Mouse (Mus musculus): ENCODE measurements around the gene Timd2. TPM values are rescaled to one million over a fixed set of nuclear protein-coding genes. Genes with fewer than 3 reads are reported as not detected.
"Not testable (repeated sequence)": the region's sequence is repeated elsewhere in the genome, so short reads cannot be mapped to it uniquely, and the experiment has no call there.

Gene Timd2
- total and polyA plus RNA-seq, 2 experiments, result 119 to 134 TPM

GRCm38 (mm10) chr11:46740886-46741285 is 34.0 kb upstream of the Timd2 start:
- H3K79me2 ChIP-seq (ENCODE audit: control insufficient read depth, insufficient read depth, low read length), result no peaks in the 10 kb centered on the region
- no peaks in the 10 kb centered on the region for H3K36me3 ChIP-seq (ENCODE audit: control insufficient read depth, insufficient read depth, low read length)
- WGBS, result 83% methylated on average over 4 of the region's 4 CpGs
- no peak overlapping the region for H3K9ac ChIP-seq (ENCODE audit: low read depth, low read length)
- H3K27ac ChIP-seq (replicated peaks; ENCODE audit: insufficient read depth, low read depth, low read length), result no peak overlapping the region
- no peak overlapping the region for H3K4me3 ChIP-seq (ENCODE audit: insufficient read depth, low read depth, low read length)
- TF ChIP-seq POLR2A (IDR thresholded peaks at IDR 0.05; ENCODE audit: extremely low read depth, insufficient read depth, low read length), result no peak
- TF ChIP-seq CTCF (IDR thresholded peaks at IDR 0.05; ENCODE audit: low read depth, low read length), result no peak
- DNase-seq (ENCODE audit: extremely low read depth, low read depth, low spot score), result no peak
- H3K27me3 ChIP-seq (ENCODE audit: control insufficient read depth, insufficient read depth, low read length), result no peaks in the 10 kb centered on the region
- no peaks in the 10 kb centered on the region for H3K4me1 ChIP-seq (ENCODE audit: control insufficient read depth, insufficient read depth, low read length)

GRCm38 (mm10) chr11:46739501-46739900 is 32.6 kb upstream of the Timd2 start:
- Histone ChIP-seq H3K9ac (ENCODE audit: low read depth, low read length) (no peak overlapping the region), H3K4me3 (ENCODE audit: insufficient read depth, low read depth, low read length) (no peak overlapping the region), H3K27me3 (ENCODE audit: control insufficient read depth, insufficient read depth, low read length) (no peaks in the 10 kb centered on the region), H3K4me1 (ENCODE audit: control insufficient read depth, insufficient read depth, low read length) (peaks cover 5% of the 10 kb centered on the region), H3K36me3 (ENCODE audit: control insufficient read depth, insufficient read depth, low read length) (no peaks in the 10 kb centered on the region), H3K27ac (replicated peaks; ENCODE audit: insufficient read depth, low read depth, low read length) (no peak overlapping the region), H3K79me2 (ENCODE audit: control insufficient read depth, insufficient read depth, low read length) (no peaks in the 10 kb centered on the region)
- no peak for DNase-seq (ENCODE audit: extremely low read depth, low read depth, low spot score)
- WGBS, result 86% methylated on average over 4 of the region's 4 CpGs
- TF ChIP-seq CTCF (IDR thresholded peaks at IDR 0.05; ENCODE audit: low read depth, low read length) (no peak), POLR2A (IDR thresholded peaks at IDR 0.05; ENCODE audit: extremely low read depth, insufficient read depth, low read length) (no peak)

- not testable (repeated sequence) for H3K36me3 ChIP-seq (ENCODE audit: control insufficient read depth, insufficient read depth, low read length); H3K4me1 ChIP-seq (ENCODE audit: control insufficient read depth, insufficient read depth, low read length); H3K9ac ChIP-seq (ENCODE audit: low read depth, low read length); H3K27me3 ChIP-seq (ENCODE audit: control insufficient read depth, insufficient read depth, low read length); DNase-seq (ENCODE audit: extremely low read depth, low read depth, low spot score); H3K27ac ChIP-seq (replicated peaks; ENCODE audit: insufficient read depth, low read depth, low read length); H3K79me2 ChIP-seq (ENCODE audit: control insufficient read depth, insufficient read depth, low read length); H3K4me3 ChIP-seq (ENCODE audit: insufficient read depth, low read depth, low read length)
- WGBS, result 84% methylated on average over 1 of the region's 1 CpGs
These were observed 28.2 kb upstream of the Timd2 start, which contains the start of gene Havcr1 for GRCm38 (mm10) chr11:46735076-46735475. Havcr1 (plus strand) TSS chr11:46735080.

GRCm38 (mm10) chr11:46734617-46735016 is 27.8 kb upstream of the Timd2 start:
- peak; percentile 51 for DNase-seq (ENCODE audit: extremely low read depth, low read depth, low spot score)
- Histone ChIP-seq H3K9ac (ENCODE audit: low read depth, low read length) (no peak overlapping the region), H3K27me3 (ENCODE audit: control insufficient read depth, insufficient read depth, low read length) (no peaks in the 10 kb centered on the region), H3K36me3 (ENCODE audit: control insufficient read depth, insufficient read depth, low read length) (no peaks in the 10 kb centered on the region), H3K27ac (replicated peaks; ENCODE audit: insufficient read depth, low read depth, low read length) (no peak overlapping the region), H3K4me1 (ENCODE audit: control insufficient read depth, insufficient read depth, low read length) (peaks cover 5% of the 10 kb centered on the region), H3K79me2 (ENCODE audit: control insufficient read depth, insufficient read depth, low read length) (no peaks in the 10 kb centered on the region), H3K4me3 (ENCODE audit: insufficient read depth, low read depth, low read length) (no peak overlapping the region)
- WGBS, result 6% methylated on average over 1 of the region's 1 CpGs
- TF ChIP-seq POLR2A (IDR thresholded peaks at IDR 0.05; ENCODE audit: extremely low read depth, insufficient read depth, low read length) (no peak), CTCF (IDR thresholded peaks at IDR 0.05; ENCODE audit: low read depth, low read length) (no peak)

- Histone ChIP-seq H3K36me3 (ENCODE audit: control insufficient read depth, insufficient read depth, low read length) (no peaks in the 10 kb centered on the region), H3K4me3 (ENCODE audit: insufficient read depth, low read depth, low read length) (no peak overlapping the region)
- peak; percentile 46 for DNase-seq (ENCODE audit: extremely low read depth, low read depth, low spot score)
These were observed 26.5 kb upstream of the Timd2 start for GRCm38 (mm10) chr11:46733242-46733789.

GRCm38 (mm10) chr11:46731541-46732070 is 24.7 kb upstream of the Timd2 start:
- peaks cover 5% of the 10 kb centered on the region for H3K4me1 ChIP-seq (ENCODE audit: control insufficient read depth, insufficient read depth, low read length)
- 82% methylated on average over 11 of the region's 11 CpGs for WGBS
- no peak for TF ChIP-seq POLR2A (IDR thresholded peaks at IDR 0.05; ENCODE audit: extremely low read depth, insufficient read depth, low read length)
- no peak for TF ChIP-seq CTCF (IDR thresholded peaks at IDR 0.05; ENCODE audit: low read depth, low read length)
- H3K4me3 ChIP-seq (ENCODE audit: insufficient read depth, low read depth, low read length), result no peak overlapping the region
- no peak for DNase-seq (ENCODE audit: extremely low read depth, low read depth, low spot score)
- H3K27ac ChIP-seq (replicated peaks; ENCODE audit: insufficient read depth, low read depth, low read length), result no peak overlapping the region
- no peaks in the 10 kb centered on the region for H3K36me3 ChIP-seq (ENCODE audit: control insufficient read depth, insufficient read depth, low read length)
- no peaks in the 10 kb centered on the region for H3K79me2 ChIP-seq (ENCODE audit: control insufficient read depth, insufficient read depth, low read length)
- H3K9ac ChIP-seq (ENCODE audit: low read depth, low read length), result no peak overlapping the region
- H3K27me3 ChIP-seq (ENCODE audit: control insufficient read depth, insufficient read depth, low read length), result no peaks in the 10 kb centered on the region

More at GRCm38 (mm10) chr11:46733242-46733789, 26.5 kb upstream of the Timd2 start:
- TF ChIP-seq POLR2A (IDR thresholded peaks at IDR 0.05; ENCODE audit: extremely low read depth, insufficient read depth, low read length) (no peak), CTCF (IDR thresholded peaks at IDR 0.05; ENCODE audit: low read depth, low read length) (peak; percentile 55)
- Histone ChIP-seq H3K27me3 (ENCODE audit: control insufficient read depth, insufficient read depth, low read length) (no peaks in the 10 kb centered on the region), H3K4me1 (ENCODE audit: control insufficient read depth, insufficient read depth, low read length) (peaks cover 5% of the 10 kb centered on the region), H3K27ac (replicated peaks; ENCODE audit: insufficient read depth, low read depth, low read length) (no peak overlapping the region), H3K79me2 (ENCODE audit: control insufficient read depth, insufficient read depth, low read length) (no peaks in the 10 kb centered on the region), H3K9ac (ENCODE audit: low read depth, low read length) (no peak overlapping the region)
- 58% methylated on average over 6 of the region's 6 CpGs for WGBS

All from liver, adult 2 months (tissue).